Mouse (Mus musculus) liver, postnatal 0 days (tissue): ENCODE data around the gene Gm364.

Experiments used
- CTCF ChIP-seq: sonication (generic); IDR thresholded peaks from 2 replicates; pipeline ENCODE4 v1.5.1; 2016; ENCODE audit warnings: antibody characterized with exemption, low read depth
- EP300 ChIP-seq: IDR thresholded peaks from 2 replicates; pipeline ENCODE4 v1.6.1; 2016; ENCODE audit warnings: antibody characterized with exemption, low read depth, mild to moderate bottlenecking

GRCm38 (mm10) chrX:57401388-57401787, 7.6 kb upstream of the Gm364 start:
- TF ChIP-seq EP300 (no peak), CTCF (no peak)
